In genomic region chr9:65177497-65177896, GRCm38 (mm10) we compare ENCODE assay signal across 15 mouse cellular contexts. TPM values are rescaled to one million over a fixed set of nuclear protein-coding genes. Genes with fewer than 3 reads are reported as not detected.
DNase-seq lines count a peak whose midpoint lies in the region; ATAC-seq lines count a peak whose summit lies in the region.
"Had no signal": no experiment of that assay in that cellular context is flagged by ENCODE, and none has a peak within 500 bp of the region (broad histone marks: within the 10 kb centered on the region; RNA-seq: fewer than 3 reads in every experiment).

No protein-coding gene starts in this region.

- no peaks in the 10 kb centered on the region for H3K9me3 ChIP-seq in forebrain, embryonic 13.5 days (replicated peaks)
- H3K9me3 ChIP-seq in hindbrain, embryonic 13.5 days: no peaks in the 10 kb centered on the region
- no peaks in the 10 kb centered on the region for H3K9me3 ChIP-seq in midbrain, embryonic 13.5 days
- H3K9me3 ChIP-seq: heart, embryonic 15.5 days had no signal

- H3K4me3 ChIP-seq in forebrain, embryonic 13.5 days: no peak overlapping the region
- no peak overlapping the region for H3K4me3 ChIP-seq in hindbrain, embryonic 13.5 days
- H3K4me3 ChIP-seq in midbrain, embryonic 13.5 days (replicated peaks): no peak overlapping the region
- H3K4me3 ChIP-seq: erythroblast, embryonic 14.5 days; heart, embryonic 15.5 days; myocyte had no signal

- H3K4me1 ChIP-seq in forebrain, embryonic 13.5 days: peaks cover 65% of the 10 kb centered on the region
- peaks cover 75% of the 10 kb centered on the region for H3K4me1 ChIP-seq in hindbrain, embryonic 13.5 days (replicated peaks)
- H3K4me1 ChIP-seq in midbrain, embryonic 13.5 days (replicated peaks): peaks cover 81% of the 10 kb centered on the region

- 0 out of 2 replicates have a peak overlapping the region, but pooled peaks have one; percentile 44 for H3K4me2 ChIP-seq in forebrain, embryonic 13.5 days
- no peak overlapping the region for H3K4me2 ChIP-seq in hindbrain, embryonic 13.5 days
- no peak overlapping the region for H3K4me2 ChIP-seq in midbrain, embryonic 13.5 days (replicated peaks)
- H3K4me2 ChIP-seq: heart, embryonic 15.5 days had no signal

- peaks cover 28% of the 10 kb centered on the region for H3K36me3 ChIP-seq in forebrain, embryonic 13.5 days (ENCODE audit: poor library complexity, severe bottlenecking)
- peaks cover 21% of the 10 kb centered on the region for H3K36me3 ChIP-seq in hindbrain, embryonic 13.5 days
- peaks cover 33% of the 10 kb centered on the region for H3K36me3 ChIP-seq in midbrain, embryonic 13.5 days
- H3K36me3 ChIP-seq: heart, embryonic 15.5 days had no signal

- WGBS in forebrain, embryonic 13.5 days: 57% methylated on average over 3 of the region's 3 CpGs
- WGBS in hindbrain, embryonic 13.5 days: 48% methylated on average over 3 of the region's 3 CpGs
- WGBS in midbrain, embryonic 13.5 days: 36% methylated on average over 3 of the region's 3 CpGs

- H3K27me3 ChIP-seq in forebrain, embryonic 13.5 days: no peaks in the 10 kb centered on the region
- H3K27me3 ChIP-seq in hindbrain, embryonic 13.5 days: no peaks in the 10 kb centered on the region
- no peaks in the 10 kb centered on the region for H3K27me3 ChIP-seq in midbrain, embryonic 13.5 days

- H3K27ac ChIP-seq in forebrain, embryonic 13.5 days: peak overlapping the region; percentile 97
- H3K27ac ChIP-seq in hindbrain, embryonic 13.5 days: peak overlapping the region; percentile 89
- H3K27ac ChIP-seq in midbrain, embryonic 13.5 days: peak overlapping the region; percentile 95
- H3K27ac ChIP-seq: heart, embryonic 15.5 days had no signal

- DNase-seq in adrenal gland, adult 18-20 months (ENCODE audit: low spot score in 2 of 2): no peak
- DNase-seq in layer of hippocampus, postnatal 36 days: no peak
- no peak for DNase-seq in left cerebral cortex, postnatal 25 days (ENCODE audit: low spot score in 2 of 2)
- no peak for DNase-seq in layer of hippocampus, adult 9-11 months
- DNase-seq: adrenal gland, postnatal 25 days; cerebellum, adult 9-10 months; kidney, adult 9 months; liver; lung, embryonic 14.5 days had no signal

- H3K9ac ChIP-seq in forebrain, embryonic 13.5 days: peak overlapping the region; percentile 50; the same call in 1 of the 2 replicates
- H3K9ac ChIP-seq in hindbrain, embryonic 13.5 days: peak overlapping the region; percentile 64; the same call in 1 of the 2 replicates
- H3K9ac ChIP-seq in midbrain, embryonic 13.5 days (replicated peaks): peak overlapping the region; percentile 54; the same call in 1 of the 2 replicates
- H3K9ac ChIP-seq: heart, embryonic 15.5 days had no signal

- no peak for ATAC-seq in forebrain, embryonic 13.5 days
- ATAC-seq in hindbrain, embryonic 13.5 days (ENCODE audit: low FRiP score): no peak
- no peak for ATAC-seq in midbrain, embryonic 13.5 days

- intact Hi-C loops in left cerebral cortex, postnatal 25 days (cut with DNase I): no loop called here

RNA-seq across cellular contexts. Expression of gene Parp16, which starts 17.7 kb away (rescaled TPM):
- 5.1 and 6.1 TPM in 2 replicates for polyA plus RNA-seq in forebrain, embryonic 13.5 days (2015; fragmentation: Nextera tagmentation; extraction: Ambion mirVana)
- polyA plus RNA-seq in hindbrain, embryonic 13.5 days (2015; fragmentation: Nextera tagmentation; extraction: Ambion mirVana): 5.9 and 6.1 TPM in 2 replicates
- polyA plus RNA-seq in midbrain, embryonic 13.5 days (2015; fragmentation: Nextera tagmentation; extraction: Ambion mirVana): 4.8 and 5.6 TPM in 2 replicates
- 10 to 100 TPM; 12.0 to 15.3 TPM for total RNA-seq in adrenal gland, adult 18-20 months (2021)
- 1 to 10 TPM; 4.6 to 4.9 TPM for total RNA-seq in layer of hippocampus, postnatal 36 days (2021)
- total RNA-seq in left cerebral cortex, postnatal 25 days (2021): 1 to 10 TPM; 3.3 to 3.6 TPM

RNA-seq across cellular contexts. Expression of gene Igdcc3, which starts 36.5 kb away (rescaled TPM):
- polyA plus RNA-seq in forebrain, embryonic 13.5 days (2015; fragmentation: Nextera tagmentation; extraction: Ambion mirVana): 13.2 and 16.0 TPM in 2 replicates
- 13.8 and 15.5 TPM in 2 replicates for polyA plus RNA-seq in hindbrain, embryonic 13.5 days (2015; fragmentation: Nextera tagmentation; extraction: Ambion mirVana)
- 23.5 and 25.2 TPM in 2 replicates for polyA plus RNA-seq in midbrain, embryonic 13.5 days (2015; fragmentation: Nextera tagmentation; extraction: Ambion mirVana)
- 1 to 10 TPM; 1.4 to 1.8 TPM for total RNA-seq in adrenal gland, adult 18-20 months (2021)
- total RNA-seq in layer of hippocampus, postnatal 36 days (2021): 1 to 10 TPM; 3.1 to 4.4 TPM
- total RNA-seq in left cerebral cortex, postnatal 25 days (2021): 1 to 10 TPM; 1.5 to 2.2 TPM
- polyA plus RNA-seq: erythroblast, embryonic 14.5 days; myocyte had no signal
